Mouse (Mus musculus) hindbrain, embryonic 14.5 days (tissue): ENCODE measurements at regions not wholly inside any gene's neighbourhood (a gene's known extent, or its start where the extent isn't known, plus 50 kb on each side); places are given as distances from the start of the nearest gene placed in this dataset.

Experiments used
- ATAC-seq: fragments of 200-750 bp; cut with Nextera tagmentation; 2 replicates; pipeline ENCODE4 v1.8.0; 2017; ENCODE audit warnings: moderate number of reproducible peaks, mild to moderate bottlenecking, moderate TSS enrichment, moderate library complexity; ENCODE audit not compliant: low FRiP score
- DNase-seq: peaks from one replicate; pipeline ENCODE4 v3.0.0-alpha.2; 2015; ENCODE audit warnings: low spot score
- H3K27ac ChIP-seq: fragments of 300-500 bp; sonication (generic); 2 replicates; pipeline ENCODE4 v1.5.1; 2014; ENCODE audit warnings: mild to moderate bottlenecking, moderate library complexity
- H3K27me3 ChIP-seq: fragments of 300-500 bp; sonication (generic); 2 replicates; pipeline ENCODE4 v1.6.1; 2014; ENCODE audit warnings: mild to moderate bottlenecking, low read length, mixed read lengths; ENCODE audit not compliant: control insufficient read depth, insufficient read depth
- H3K36me3 ChIP-seq: fragments of 300-500 bp; sonication (generic); replicated peaks from 2 replicates; pipeline ENCODE4 v1.6.1; 2014; ENCODE audit not compliant: control insufficient read depth, insufficient read depth
- H3K4me1 ChIP-seq: fragments of 300-500 bp; sonication (generic); replicated peaks from 2 replicates; pipeline ENCODE4 v1.6.1; 2014; ENCODE audit warnings: antibody characterized with exemption, low read length, mixed read lengths; ENCODE audit not compliant: control insufficient read depth, insufficient read depth
- H3K4me2 ChIP-seq: fragments of 300-500 bp; sonication (generic); replicated peaks from 2 replicates; pipeline ENCODE4 v1.6.1; 2014; ENCODE audit warnings: mild to moderate bottlenecking, moderate library complexity
- H3K4me3 ChIP-seq: fragments of 300-500 bp; sonication (generic); replicated peaks from 2 replicates; pipeline ENCODE4 v1.5.1; 2014; ENCODE audit warnings: mild to moderate bottlenecking, low read length
- H3K9ac ChIP-seq: fragments of 300-500 bp; sonication (generic); 2 replicates; pipeline ENCODE4 v1.6.1; 2014
- H3K9me3 ChIP-seq: fragments of 300-500 bp; sonication (generic); 2 replicates; pipeline ENCODE4 v1.6.1; 2016; ENCODE audit warnings: low read length; ENCODE audit not compliant: control insufficient read depth
- WGBS: fragments of 180-500 bp; shearing (Covaris S2); extraction: QIAGEN DNeasy Blood & Tissue Kit; methylation state at CpG from one replicate; pipeline ENCODE4 v1.1.7; 2014; 5-methylcytosine and 5-hydroxymethylcytosine counted together

- H3K27me3 ChIP-seq = no peaks in the 10 kb centered on the region
- ATAC-seq (peak; percentile 74), DNase-seq (peak; percentile 52)
- H3K4me1 ChIP-seq = peaks cover 17% of the 10 kb centered on the region
- no peak overlapping the region for H3K9ac ChIP-seq
- peak overlapping the region; percentile 64; the same call in 1 of the 2 replicates for H3K27ac ChIP-seq
- H3K9me3 ChIP-seq = no peaks in the 10 kb centered on the region
- no peak overlapping the region for H3K4me2 ChIP-seq
- H3K4me3 ChIP-seq = no peak overlapping the region
- H3K36me3 ChIP-seq = no peaks in the 10 kb centered on the region
- WGBS = 27% methylated on average over 7 of the region's 7 CpGs
These were observed 165.4 kb downstream of the Cd47 start for GRCm38 (mm10) chr16:49965528-49966250.

- peaks cover 17% of the 10 kb centered on the region for H3K4me1 ChIP-seq
- H3K4me3 ChIP-seq = no peak overlapping the region
- H3K27ac ChIP-seq = no peak overlapping the region
- H3K9ac ChIP-seq = no peak overlapping the region
- no peaks in the 10 kb centered on the region for H3K9me3 ChIP-seq
- no peaks in the 10 kb centered on the region for H3K36me3 ChIP-seq
- H3K27me3 ChIP-seq = no peaks in the 10 kb centered on the region
- ATAC-seq (no peak), DNase-seq (no peak)
- 66% methylated on average over 2 of the region's 2 CpGs for WGBS
- H3K4me2 ChIP-seq = no peak overlapping the region
These were observed 165.9 kb downstream of the Cd47 start for GRCm38 (mm10) chr16:49966251-49966588.

DNA sequence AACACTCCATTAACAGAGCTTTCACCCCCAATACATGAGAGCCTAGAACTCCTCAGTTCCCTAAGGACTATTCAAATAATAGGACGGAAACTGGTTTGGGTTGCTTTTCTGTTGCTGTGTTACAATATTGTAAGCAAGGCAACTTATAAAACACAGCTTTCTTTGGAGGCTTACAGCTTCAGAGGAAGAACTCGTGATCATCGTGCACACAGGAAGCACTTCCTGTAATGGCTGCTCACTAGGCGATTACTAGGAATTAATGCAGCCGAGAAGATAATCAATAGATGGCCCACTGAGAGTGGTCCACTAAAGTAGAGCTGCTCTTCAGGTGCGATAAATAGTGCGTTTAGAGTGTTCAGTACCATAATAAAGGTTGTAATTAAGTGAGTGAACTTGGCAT, 166.8 kb downstream of the Cd47 start:
- no peak for DNase-seq
- H3K4me1 ChIP-seq = peaks cover 17% of the 10 kb centered on the region
- no peaks in the 10 kb centered on the region for H3K27me3 ChIP-seq
- H3K4me2 ChIP-seq = no peak overlapping the region
- no peak overlapping the region for H3K4me3 ChIP-seq
- H3K9ac ChIP-seq = no peak overlapping the region
- H3K36me3 ChIP-seq = no peaks in the 10 kb centered on the region
- no peaks in the 10 kb centered on the region for H3K9me3 ChIP-seq
- ATAC-seq = no peak
- 90% methylated on average over 7 of the region's 7 CpGs for WGBS
- H3K27ac ChIP-seq = no peak overlapping the region

- no peak overlapping the region for H3K4me3 ChIP-seq
- no peaks in the 10 kb centered on the region for H3K9me3 ChIP-seq
- no peak overlapping the region for H3K9ac ChIP-seq
- no peaks in the 10 kb centered on the region for H3K36me3 ChIP-seq
- WGBS = 79% methylated on average over 4 of the region's 4 CpGs
- peaks cover 17% of the 10 kb centered on the region for H3K4me1 ChIP-seq
- no peak for DNase-seq
- no peaks in the 10 kb centered on the region for H3K27me3 ChIP-seq
- no peak overlapping the region for H3K4me2 ChIP-seq
- ATAC-seq = no peak
- no peak overlapping the region for H3K27ac ChIP-seq
These were observed 168.0 kb downstream of the Cd47 start for GRCm38 (mm10) chr16:49968291-49968870.

DNA sequence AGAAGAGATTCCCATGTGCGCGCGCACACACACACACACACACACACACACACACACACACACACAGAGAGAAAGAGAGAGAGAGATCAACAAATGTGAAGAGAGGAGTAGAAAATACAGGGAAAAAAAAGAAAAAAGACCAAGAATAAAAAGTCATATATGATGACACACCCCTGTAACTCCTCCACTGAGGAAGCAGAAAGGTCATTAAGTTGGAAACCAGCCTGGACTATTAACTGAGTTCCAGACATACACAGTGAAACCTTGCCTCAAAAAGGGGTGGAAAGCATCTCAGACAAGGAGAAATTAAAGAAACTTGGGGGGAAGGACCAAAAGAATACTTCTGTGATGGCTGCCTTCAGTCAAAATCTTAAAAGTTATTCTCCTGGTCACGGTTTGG, 168.7 kb downstream of the Cd47 start:
- DNase-seq (no peak), ATAC-seq (no peak)
- Histone ChIP-seq H3K4me2 (no peak overlapping the region), H3K9me3 (no peaks in the 10 kb centered on the region), H3K27me3 (no peaks in the 10 kb centered on the region), H3K4me1 (peaks cover 17% of the 10 kb centered on the region), H3K36me3 (no peaks in the 10 kb centered on the region), H3K4me3 (no peak overlapping the region), H3K9ac (no peak overlapping the region), H3K27ac (no peak overlapping the region)
- 95% methylated on average over 4 of the region's 4 CpGs for WGBS

GRCm38 (mm10) chr16:49969693-49970296, 169.5 kb downstream of the Cd47 start:
- H3K36me3 ChIP-seq = no peaks in the 10 kb centered on the region
- 100% methylated on average over 2 of the region's 2 CpGs for WGBS
- H3K4me3 ChIP-seq = no peak overlapping the region
- peaks cover 15% of the 10 kb centered on the region for H3K4me1 ChIP-seq
- no peak for DNase-seq
- H3K9me3 ChIP-seq = no peaks in the 10 kb centered on the region
- H3K27ac ChIP-seq = no peak overlapping the region
- H3K4me2 ChIP-seq = no peak overlapping the region
- H3K9ac ChIP-seq = no peak overlapping the region
- no peak for ATAC-seq
- no peaks in the 10 kb centered on the region for H3K27me3 ChIP-seq

GRCm38 (mm10) chr16:49970297-49970804, 170.0 kb downstream of the Cd47 start:
- DNase-seq (no peak), ATAC-seq (no peak)
- Histone ChIP-seq H3K4me2 (no peak overlapping the region), H3K27me3 (no peaks in the 10 kb centered on the region), H3K27ac (no peak overlapping the region), H3K9ac (no peak overlapping the region), H3K4me3 (no peak overlapping the region), H3K36me3 (no peaks in the 10 kb centered on the region), H3K4me1 (peaks cover 9% of the 10 kb centered on the region), H3K9me3 (no peaks in the 10 kb centered on the region)
- 79% methylated on average over 2 of the region's 2 CpGs for WGBS

DNA sequence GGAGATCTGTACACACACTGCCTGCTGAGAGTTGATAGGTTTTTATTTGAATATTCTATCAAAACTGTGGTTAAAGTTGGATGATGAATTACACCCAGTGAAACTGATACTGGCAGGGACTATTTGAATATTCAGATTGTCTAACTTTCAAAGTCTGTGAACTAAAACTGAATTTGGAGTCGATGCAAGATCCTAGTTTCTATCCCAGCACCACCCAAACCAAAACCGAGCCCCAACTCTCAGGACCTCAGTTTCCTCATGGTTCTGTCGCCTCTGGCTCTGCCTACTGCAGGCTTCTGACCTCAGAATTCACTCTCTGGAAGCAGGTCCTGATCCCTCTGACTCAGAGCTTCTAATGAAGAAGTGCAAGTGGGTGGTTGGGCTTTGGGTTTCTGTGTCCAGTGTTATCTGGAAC, 170.8 kb downstream of the Cd47 start:
- no peak overlapping the region for H3K27ac ChIP-seq
- H3K9me3 ChIP-seq = no peaks in the 10 kb centered on the region
- WGBS = 90% methylated on average over 3 of the region's 3 CpGs
- ATAC-seq (no peak), DNase-seq (no peak)
- no peaks in the 10 kb centered on the region for H3K27me3 ChIP-seq
- H3K4me2 ChIP-seq = no peak overlapping the region
- no peak overlapping the region for H3K4me3 ChIP-seq
- no peaks in the 10 kb centered on the region for H3K36me3 ChIP-seq
- peaks cover 1% of the 10 kb centered on the region; the same call in 1 of the 2 replicates for H3K4me1 ChIP-seq
- no peak overlapping the region for H3K9ac ChIP-seq

- ATAC-seq (no peak), DNase-seq (no peak)
- H3K9ac ChIP-seq = no peak overlapping the region
- whole genome bisulfite sequencing = 88% methylated on average over 2 of the region's 2 CpGs
- H3K36me3 ChIP-seq = no peaks in the 10 kb centered on the region
- no peak overlapping the region for H3K4me3 ChIP-seq
- H3K27ac ChIP-seq = no peak overlapping the region
- H3K4me1 ChIP-seq = 0 out of 2 replicates have a peak, but pooled peaks cover 6% of the 10 kb centered on the region
- no peaks in the 10 kb centered on the region for H3K27me3 ChIP-seq
- H3K9me3 ChIP-seq = no peaks in the 10 kb centered on the region
- H3K4me2 ChIP-seq = no peak overlapping the region
These were observed 176.9 kb downstream of the Cd47 start for GRCm38 (mm10) chr16:49977276-49977675.
